Mouse (Mus musculus): ENCODE data around the gene Lancl3.

DNA sequence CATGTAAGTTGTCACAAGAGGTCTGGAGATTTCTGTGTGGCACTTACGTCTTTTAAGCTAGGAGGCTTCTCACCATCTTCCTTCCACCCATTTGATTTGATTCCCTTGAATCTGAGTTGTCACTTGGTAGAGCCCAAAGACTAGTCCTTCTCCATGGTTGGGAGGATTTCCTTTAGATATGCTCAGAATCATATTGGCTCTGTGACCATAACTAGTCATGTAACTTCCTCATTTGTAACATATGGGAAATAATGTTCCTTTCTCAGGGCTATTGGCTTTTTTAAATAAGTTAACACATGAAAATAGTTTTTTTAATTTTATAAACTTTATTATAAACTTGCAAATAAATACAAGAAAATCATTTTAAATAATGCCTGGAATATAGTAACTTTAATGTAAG is 59.6 kb downstream of the Lancl3 start:
- TF ChIP-seq CTCF (conservative IDR thresholded peaks at IDR 0.05; ENCODE audit: low read length) (no peak), POU5F1 (IDR thresholded peaks at IDR 0.05; ENCODE audit: borderline replicate concordance, low read length) (no peak)
